Mouse (Mus musculus): ENCODE measurements around the gene Mdga2.

Gene Mdga2

GRCm38 (mm10) chr12:67222221-67223025 lies at the start of gene Mdga2:
Mdga2 (minus strand) TSS chr12:67222549.
- DNase-seq = no peak

- DNase-seq = no peak
Observed at GRCm38 (mm10) chr12:67267409-67267808, 45.1 kb upstream of the Mdga2 start.

- no peak for DNase-seq
Observed at GRCm38 (mm10) chr12:67223530-67223929, 1.2 kb upstream of the Mdga2 start.

- DNase-seq = no peak
Observed at GRCm38 (mm10) chr12:67221329-67222220, 774 bp downstream of the Mdga2 start.

GRCm38 (mm10) chr12:67220641-67221231 lies 1.6 kb downstream of the Mdga2 start:
- DNase-seq = no peak

- no peak for DNase-seq
Observed at GRCm38 (mm10) chr12:67220041-67220440, 2.3 kb downstream of the Mdga2 start.

GRCm38 (mm10) chr12:67219564-67219963 lies 2.8 kb downstream of the Mdga2 start:
- DNase-seq = no peak

- DNase-seq = no peak
Observed at GRCm38 (mm10) chr12:67212801-67213200, 9.5 kb downstream of the Mdga2 start.

- DNase-seq = no peak
Observed at GRCm38 (mm10) chr12:67178155-67178554, 44.2 kb downstream of the Mdga2 start.

GRCm38 (mm10) chr12:67156569-67157237 lies 65.6 kb downstream of the Mdga2 start:
- no peak for DNase-seq

- no peak for DNase-seq
Observed at GRCm38 (mm10) chr12:67153077-67153476, 69.3 kb downstream of the Mdga2 start.

- no peak for DNase-seq
Observed at GRCm38 (mm10) chr12:67141605-67142004, 80.7 kb downstream of the Mdga2 start.

GRCm38 (mm10) chr12:67140131-67140530 lies 82.2 kb downstream of the Mdga2 start:
- DNase-seq = no peak

GRCm38 (mm10) chr12:67127457-67127856 lies 94.9 kb downstream of the Mdga2 start:
- no peak for DNase-seq

- DNase-seq = peak in 1 of 2 experiments; percentile 0
Observed at GRCm38 (mm10) chr12:67123874-67124273, 98.5 kb downstream of the Mdga2 start.

GRCm38 (mm10) chr12:67118652-67119515 lies 103.5 kb downstream of the Mdga2 start:
- no peak for DNase-seq

GRCm38 (mm10) chr12:67104171-67104570 lies 118.2 kb downstream of the Mdga2 start:
- DNase-seq = no peak

GRCm38 (mm10) chr12:67094414-67094813 lies 127.9 kb downstream of the Mdga2 start:
- no peak for DNase-seq

GRCm38 (mm10) chr12:67090420-67090965 lies 131.9 kb downstream of the Mdga2 start:
- no peak for DNase-seq

GRCm38 (mm10) chr12:67059136-67060014 lies 163.0 kb downstream of the Mdga2 start:
- no peak for DNase-seq
